Mouse (Mus musculus): ENCODE data around the gene Pde7b. TPM values are rescaled to one million over a fixed set of nuclear protein-coding genes. Genes with fewer than 3 reads are reported as not detected.

Pde7b gene
- total RNA-seq, 2 experiments from 2014 or later: 32.5 to 41.0 TPM

DNA sequence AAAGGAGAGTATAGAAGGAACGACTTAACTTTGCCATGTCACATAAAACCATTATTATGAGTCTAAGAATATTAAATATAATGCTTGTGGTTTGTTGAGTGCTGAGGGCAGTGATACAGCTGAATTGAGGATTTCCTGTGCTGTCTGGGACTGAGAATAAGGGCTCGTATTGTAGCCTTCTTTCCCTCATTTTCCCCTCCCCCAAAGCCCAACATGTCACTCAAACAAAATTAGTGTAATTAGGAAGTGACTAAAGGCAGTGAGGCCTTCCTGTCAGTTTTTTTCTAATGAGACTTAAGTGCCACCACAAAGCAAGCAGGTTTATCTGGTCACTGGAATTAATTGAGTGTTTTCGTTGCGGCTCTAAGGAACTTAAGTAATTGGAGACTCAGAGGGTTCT is 12.3 kb upstream of the Pde7b start:
- intact Hi-C loops (cut with DNase I): no loop called here
- Histone ChIP-seq H3K27ac (no peak overlapping the region), H3K4me3 (no peak overlapping the region)
- no peak for TF ChIP-seq CTCF (IDR thresholded peaks at IDR 0.05)
- DNase-seq: no peak

DNA sequence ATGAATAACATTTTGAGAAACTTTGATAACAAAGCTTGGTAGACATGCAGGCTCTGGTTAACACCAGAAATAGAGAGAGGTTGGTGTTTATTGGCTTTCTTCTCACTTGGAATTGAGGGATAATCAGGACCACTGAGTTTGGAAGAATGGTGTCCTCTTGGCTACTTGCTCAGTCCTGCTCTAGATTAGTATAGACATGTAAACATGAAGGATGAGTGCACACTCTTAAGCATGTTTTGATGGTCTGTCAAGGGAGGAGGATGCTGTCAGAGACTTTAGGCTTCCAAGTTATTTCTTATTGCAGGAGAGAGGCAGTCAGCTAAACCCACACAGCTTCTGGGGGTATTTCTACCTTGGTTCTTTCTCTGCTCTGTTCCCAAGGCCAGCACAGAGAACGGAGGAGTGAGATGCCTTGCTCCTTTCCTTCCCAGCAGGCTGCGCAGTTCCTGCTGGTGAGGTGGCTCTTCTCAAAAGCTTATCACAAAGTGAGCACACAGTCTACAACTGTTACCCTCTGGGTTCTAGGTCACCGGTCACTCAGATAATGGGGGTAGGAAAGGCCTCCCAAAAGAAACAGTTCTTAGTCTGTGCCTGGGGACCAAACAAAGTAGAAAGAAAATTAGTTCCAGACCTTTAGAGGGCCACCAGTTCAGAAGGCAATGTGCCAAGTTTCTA is 11.0 kb upstream of the Pde7b start:
- Histone ChIP-seq H3K27ac (no peak overlapping the region), H3K4me3 (no peak overlapping the region)
- intact Hi-C loops (cut with DNase I): no loop called here
- no peak for TF ChIP-seq CTCF (IDR thresholded peaks at IDR 0.05)
- DNase-seq: no peak

DNA sequence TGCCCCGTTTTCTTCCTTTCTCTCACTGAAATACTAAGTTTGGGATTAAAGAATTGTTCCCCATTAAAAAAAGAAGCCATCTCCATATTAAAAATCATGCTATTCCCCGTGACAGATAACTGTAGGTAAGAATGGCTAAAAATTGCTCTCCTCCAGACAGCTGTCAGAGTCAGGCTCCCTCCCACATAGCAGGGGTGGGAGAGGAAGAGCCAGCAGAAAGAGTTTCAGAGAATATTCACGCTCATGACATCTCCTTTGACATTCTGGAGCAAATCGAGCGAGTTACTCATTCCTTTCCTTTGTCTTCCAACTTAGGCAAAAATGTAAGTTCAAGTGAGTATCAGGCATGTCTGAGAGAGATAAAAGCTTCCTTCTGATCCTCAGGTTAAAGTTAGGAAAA is 8.7 kb upstream of the Pde7b start:
- DNase-seq: no peak
- TF ChIP-seq CTCF (IDR thresholded peaks at IDR 0.05): no peak
- no peak overlapping the region for H3K4me3 ChIP-seq
- H3K27ac ChIP-seq: no peak overlapping the region
- intact Hi-C loops (cut with DNase I): no loop called here

DNA sequence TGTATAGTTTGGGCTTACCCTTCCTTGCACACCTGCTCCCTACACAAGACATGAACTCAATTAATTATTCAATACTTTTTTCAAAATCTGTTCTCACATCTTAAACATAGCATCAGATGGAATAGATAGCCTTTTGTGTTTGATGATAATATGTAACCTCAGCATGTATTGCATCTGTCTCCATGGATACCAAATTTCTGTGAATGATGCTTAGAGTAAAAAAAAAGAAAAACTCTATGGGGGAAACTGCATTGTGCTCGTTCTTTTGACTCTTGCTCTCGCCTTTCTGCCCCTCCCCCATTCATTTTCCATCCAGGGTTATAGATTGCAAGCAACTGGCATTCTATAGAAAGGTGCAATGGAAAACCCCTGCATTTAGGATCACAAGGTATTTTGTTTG is 7.3 kb upstream of the Pde7b start:
- no peak for DNase-seq
- Histone ChIP-seq H3K4me3 (no peak overlapping the region), H3K27ac (no peak overlapping the region)
- no peak for TF ChIP-seq CTCF (IDR thresholded peaks at IDR 0.05)
- intact Hi-C loops (cut with DNase I): no loop called here

DNA sequence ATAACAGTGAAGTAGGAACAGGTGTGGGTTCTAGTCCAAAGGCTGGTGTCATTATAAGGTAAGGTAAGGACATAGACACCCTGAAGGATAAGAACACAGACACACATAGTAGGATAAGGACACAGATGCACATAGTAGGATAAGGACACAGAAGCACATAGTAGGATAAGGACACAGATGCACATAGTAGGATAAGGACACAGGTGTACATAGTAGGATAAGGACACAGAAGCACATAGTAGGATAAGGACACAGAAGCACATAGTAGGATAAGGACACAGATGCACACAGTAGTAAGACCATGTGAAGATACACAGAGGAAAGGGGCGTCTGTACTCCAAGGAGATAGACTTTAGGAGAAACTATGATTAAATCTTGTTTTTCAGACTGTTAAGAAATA is 5.2 kb upstream of the Pde7b start:
- intact Hi-C loops (cut with DNase I): no loop called here
- DNase-seq: no peak
- Histone ChIP-seq H3K27ac (no peak overlapping the region), H3K4me3 (no peak overlapping the region)
- no peak for TF ChIP-seq CTCF (IDR thresholded peaks at IDR 0.05)

DNA sequence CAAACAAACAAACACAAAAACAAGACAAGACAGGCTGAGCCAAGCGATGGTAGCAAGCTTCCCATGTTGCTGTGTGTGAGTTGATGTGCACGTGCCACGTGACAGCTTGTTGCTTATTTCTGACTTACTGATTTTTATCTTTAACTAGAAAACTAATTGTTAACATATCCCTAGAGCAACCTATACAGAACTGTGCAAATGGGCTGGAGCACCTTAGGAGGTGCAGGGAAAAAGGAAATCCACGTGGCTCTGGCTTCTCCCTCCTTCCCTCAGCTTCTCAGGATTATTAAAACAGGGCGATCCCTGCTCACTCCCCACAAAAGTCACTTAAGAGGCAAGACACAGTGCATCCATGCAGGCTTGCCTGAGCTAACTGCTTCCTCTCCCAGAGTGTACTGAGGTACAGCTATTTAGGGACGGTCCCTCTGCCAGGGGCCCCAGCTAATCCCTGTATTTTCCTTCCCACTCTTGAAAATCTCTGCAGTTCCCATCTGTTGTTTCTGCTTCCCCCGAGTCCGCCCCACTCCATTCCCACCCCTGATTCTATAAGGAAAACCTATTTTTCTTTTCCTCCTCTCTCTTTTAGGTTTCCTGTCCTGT is 606 bp upstream of the Pde7b start:
- Histone ChIP-seq H3K4me3 (peak overlapping the region; percentile 79), H3K27ac (peak overlapping the region; percentile 88)
- no peak for TF ChIP-seq CTCF (IDR thresholded peaks at IDR 0.05)
- DNase-seq: no peak
- intact Hi-C loops (cut with DNase I): loop anchor here (5.0 kb wide), 1 partner anchor 167 kb away; no protein-coding TSS in a partner anchor

DNA sequence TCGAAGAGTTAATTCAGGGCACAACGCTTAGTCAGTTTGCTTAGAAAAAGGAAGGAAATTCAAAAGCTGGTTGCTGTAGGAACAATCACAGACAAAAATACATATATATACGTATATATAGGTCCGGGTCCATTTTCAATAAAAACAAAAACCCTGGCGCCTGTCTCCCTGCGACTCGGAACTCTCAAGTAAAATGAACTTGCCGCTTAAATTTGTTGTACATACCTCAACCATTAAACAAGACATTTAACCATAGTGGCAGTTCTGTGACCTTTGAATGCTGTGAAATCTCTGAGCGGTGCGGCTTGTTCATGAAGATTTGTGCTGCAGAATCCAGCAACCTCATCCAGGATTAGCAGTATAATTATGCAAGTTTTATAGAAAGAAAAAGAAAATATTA is 427 bp downstream of the Pde7b start:
- DNase-seq: no peak
- intact Hi-C loops (cut with DNase I): loop anchor here (5.0 kb wide), 2 partner anchors 37 to 67 kb away; no protein-coding TSS in a partner anchor
- no peak for TF ChIP-seq CTCF (IDR thresholded peaks at IDR 0.05)
- Histone ChIP-seq H3K4me3 (peak overlapping the region; percentile 79), H3K27ac (peak overlapping the region; percentile 88)

DNA sequence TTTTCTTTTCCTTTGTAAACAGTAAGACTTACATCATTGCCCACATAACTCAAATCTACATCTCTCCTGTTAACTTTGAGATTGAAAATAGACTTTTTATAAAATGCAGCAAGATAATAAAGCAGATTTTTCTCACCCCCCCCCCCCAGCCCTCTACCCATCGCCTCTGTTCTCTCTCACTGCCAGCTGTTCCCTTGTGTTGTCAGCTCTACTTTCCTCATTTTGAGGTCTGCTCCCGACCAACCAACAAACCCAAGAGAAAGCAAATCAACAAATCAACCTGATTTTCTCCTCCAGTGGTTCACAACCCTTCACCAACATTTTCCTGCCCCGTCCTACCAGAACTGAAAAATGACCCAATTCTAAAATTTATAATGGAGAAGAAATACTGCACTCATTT is 916 bp downstream of the Pde7b start:
- TF ChIP-seq CTCF (IDR thresholded peaks at IDR 0.05): no peak
- intact Hi-C loops (cut with DNase I): loop anchor here (5.0 kb wide), 2 partner anchors 37 to 67 kb away; no protein-coding TSS in a partner anchor
- no peak for DNase-seq
- H3K27ac ChIP-seq: peak overlapping the region; percentile 88
- peak overlapping the region; percentile 79 for H3K4me3 ChIP-seq

DNA sequence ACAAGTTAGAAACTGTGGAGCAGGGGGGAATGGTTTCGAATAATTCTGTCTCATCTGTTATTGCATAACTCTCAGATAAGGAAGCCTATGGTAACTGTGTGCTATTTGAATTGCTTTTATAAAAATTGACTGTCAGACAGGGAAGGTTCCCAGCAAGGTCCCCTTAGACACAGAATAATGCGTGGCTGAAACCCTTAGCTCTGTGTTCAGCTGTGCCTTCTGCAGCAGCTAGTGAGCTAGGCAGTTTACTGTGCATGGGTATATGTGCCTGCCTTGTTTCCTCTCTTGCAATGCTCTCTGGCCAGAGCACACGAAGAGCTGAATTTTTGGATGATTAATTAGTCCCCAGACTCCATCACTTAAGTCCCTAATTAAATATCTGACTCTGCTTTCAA is 1.4 kb downstream of the Pde7b start:
- TF ChIP-seq CTCF (IDR thresholded peaks at IDR 0.05): no peak
- intact Hi-C loops (cut with DNase I): loop anchor here (5.0 kb wide), 2 partner anchors 36 to 66 kb away; no protein-coding TSS in a partner anchor
- peak; percentile 28 for DNase-seq
- peak overlapping the region; percentile 88 for H3K27ac ChIP-seq
- peak overlapping the region; percentile 79 for H3K4me3 ChIP-seq

DNA sequence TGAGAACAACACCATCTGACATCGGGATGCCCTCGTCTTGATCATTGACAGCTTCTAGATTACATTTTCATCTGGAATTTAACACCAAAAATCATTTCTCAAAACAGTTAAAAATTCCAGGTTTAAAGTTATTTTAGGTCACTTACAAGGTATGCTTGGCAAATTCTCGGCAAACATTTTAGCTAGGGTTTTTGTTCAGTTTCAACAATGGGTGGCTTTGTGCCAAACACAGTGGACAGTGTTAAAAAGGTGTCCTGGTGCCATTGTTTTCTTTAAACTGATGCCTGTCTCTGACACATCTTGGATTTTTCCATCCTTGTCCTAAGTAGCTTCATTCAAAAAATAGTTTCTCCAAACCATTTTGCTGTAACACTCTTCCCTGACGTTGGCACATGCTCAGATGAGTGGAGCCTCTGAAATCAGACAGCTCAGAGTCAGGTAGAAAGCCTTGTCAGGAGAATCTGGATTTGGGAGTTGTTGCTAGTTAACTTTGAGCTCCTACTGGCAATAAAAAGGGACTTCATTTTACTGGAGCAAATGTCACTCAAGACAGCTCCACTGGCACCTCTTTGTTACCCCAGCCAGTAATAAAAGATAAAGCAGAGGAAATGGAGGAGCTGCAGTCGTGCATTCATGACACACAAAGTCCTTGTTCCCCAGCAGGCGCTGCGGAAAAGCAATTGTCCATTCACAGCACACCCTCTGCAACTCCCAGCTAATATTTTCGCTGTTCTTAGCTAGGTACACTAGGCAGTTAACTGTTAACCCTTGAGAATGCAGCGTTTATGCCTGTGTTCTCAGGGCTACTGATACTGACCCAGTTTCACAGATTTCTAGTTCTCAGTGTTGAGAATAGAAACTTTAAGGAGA is 2.0 kb downstream of the Pde7b start:
- intact Hi-C loops (cut with DNase I): loop anchor here (5.0 kb wide), 2 partner anchors 36 to 66 kb away; no protein-coding TSS in a partner anchor
- Histone ChIP-seq H3K4me3 (peak overlapping the region; percentile 79), H3K27ac (peak overlapping the region; percentile 88)
- no peak; the same call in 1 of the 2 replicates for TF ChIP-seq CTCF (IDR thresholded peaks at IDR 0.05)
- no peak for DNase-seq

DNA sequence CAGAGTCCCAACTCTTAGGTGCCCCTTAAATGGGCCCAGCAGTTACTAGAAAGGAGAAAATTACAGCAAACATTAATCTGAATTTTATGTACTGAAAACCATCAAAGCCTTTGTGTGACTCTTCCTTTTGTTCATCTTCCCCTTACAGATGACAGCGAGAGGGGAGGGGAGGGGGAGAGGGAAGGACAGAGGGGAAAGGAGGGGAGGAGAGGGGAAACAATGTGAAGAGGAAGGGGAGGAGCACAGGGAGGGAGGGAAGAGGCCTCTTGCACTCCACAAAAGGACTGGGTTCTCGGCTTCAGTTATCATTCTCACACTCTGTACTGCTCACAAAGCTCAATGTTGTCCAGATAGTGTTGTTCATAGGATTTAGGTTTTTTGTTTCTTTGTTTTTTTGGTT is 5.7 kb downstream of the Pde7b start:
- H3K4me3 ChIP-seq: no peak overlapping the region
- no peak overlapping the region for H3K27ac ChIP-seq
- no peak for TF ChIP-seq CTCF (IDR thresholded peaks at IDR 0.05)
- no peak for DNase-seq
- intact Hi-C loops (cut with DNase I): loop anchor here (5.0 kb wide), 1 partner anchor 87 kb away; no protein-coding TSS in a partner anchor

DNA sequence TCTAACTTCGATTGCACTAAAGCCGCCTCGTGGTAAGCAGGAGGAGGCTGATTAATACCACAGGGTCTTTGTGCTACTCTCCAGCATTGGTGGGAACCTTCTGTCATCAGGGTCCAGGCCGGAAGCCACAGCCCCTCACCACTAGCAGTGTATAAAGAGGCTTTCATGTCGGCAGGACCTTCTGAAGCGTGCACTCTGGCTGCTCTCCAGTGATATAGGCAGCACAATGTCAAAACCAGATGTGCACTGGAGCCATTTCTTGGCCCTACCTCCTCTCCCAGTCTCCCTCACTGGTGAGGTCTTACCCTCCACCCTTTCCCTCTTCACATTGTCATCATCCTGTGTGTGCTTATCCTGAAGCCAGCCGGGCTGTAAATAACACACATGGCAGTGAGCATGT is 24.2 kb downstream of the Pde7b start:
- H3K27ac ChIP-seq: no peak overlapping the region
- intact Hi-C loops (cut with DNase I): no loop called here
- H3K4me3 ChIP-seq: no peak overlapping the region
- no peak for DNase-seq
- no peak for TF ChIP-seq CTCF (IDR thresholded peaks at IDR 0.05)

DNA sequence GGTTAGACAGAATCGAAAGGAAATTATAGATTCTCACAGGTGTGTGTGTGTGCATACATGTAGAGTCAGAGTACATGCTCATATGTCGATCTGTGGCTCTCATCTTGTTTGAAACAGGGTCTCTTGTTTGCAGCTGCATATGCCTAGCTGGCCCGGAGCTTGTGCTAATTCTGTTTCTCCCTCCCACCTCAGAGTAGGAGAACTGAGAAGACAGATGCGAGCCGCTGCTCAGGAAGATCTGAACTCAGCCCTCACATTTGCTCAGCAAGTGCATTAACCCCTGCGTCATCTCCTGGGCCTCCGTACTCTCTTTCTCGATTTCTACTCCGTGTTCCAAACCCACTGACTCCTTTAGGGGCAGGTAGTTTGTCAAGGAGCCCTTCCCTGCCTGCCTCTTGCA is 25.0 kb downstream of the Pde7b start:
- DNase-seq: no peak
- Histone ChIP-seq H3K27ac (no peak overlapping the region), H3K4me3 (no peak overlapping the region)
- no peak for TF ChIP-seq CTCF (IDR thresholded peaks at IDR 0.05)
- intact Hi-C loops (cut with DNase I): no loop called here

Measured in gastrocnemius, adult 2 months (tissue).